Mouse (Mus musculus): ENCODE measurements at regions not wholly inside any gene's neighbourhood (a gene's known extent, or its start where the extent isn't known, plus 50 kb on each side); places are given as distances from the start of the nearest gene placed in this dataset.

DNA sequence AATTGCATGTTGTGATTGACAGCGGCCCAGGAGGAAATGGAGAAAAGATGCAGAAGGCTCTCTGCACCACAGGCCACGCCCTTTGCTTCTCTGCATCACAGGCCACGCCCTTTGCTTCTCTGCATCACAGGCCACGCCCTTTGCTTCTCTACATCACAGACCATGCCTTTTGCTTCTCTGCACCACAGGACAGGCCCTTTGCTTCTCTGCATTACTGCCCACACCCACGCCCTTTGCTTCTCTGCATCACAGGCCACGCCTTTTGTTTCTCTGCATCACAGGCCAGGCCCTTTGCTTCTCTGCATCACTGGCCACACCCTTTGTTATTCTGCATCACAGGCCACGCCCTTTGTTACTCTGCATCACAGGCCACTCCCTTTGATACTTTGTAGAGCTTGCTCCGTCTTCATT lies 82.7 kb downstream of the Dyrk2 start:
- TF ChIP-seq CTCF (IDR thresholded peaks at IDR 0.05; ENCODE audit: borderline replicate concordance, control insufficient read depth, extremely low read depth, insufficient read depth, low read length, poor library complexity) (no peak), POLR2A (IDR thresholded peaks at IDR 0.05; ENCODE audit: control insufficient read depth, extremely low read depth, insufficient read depth, low read length, poor library complexity) (no peak)
